In the genomic region with DNA sequence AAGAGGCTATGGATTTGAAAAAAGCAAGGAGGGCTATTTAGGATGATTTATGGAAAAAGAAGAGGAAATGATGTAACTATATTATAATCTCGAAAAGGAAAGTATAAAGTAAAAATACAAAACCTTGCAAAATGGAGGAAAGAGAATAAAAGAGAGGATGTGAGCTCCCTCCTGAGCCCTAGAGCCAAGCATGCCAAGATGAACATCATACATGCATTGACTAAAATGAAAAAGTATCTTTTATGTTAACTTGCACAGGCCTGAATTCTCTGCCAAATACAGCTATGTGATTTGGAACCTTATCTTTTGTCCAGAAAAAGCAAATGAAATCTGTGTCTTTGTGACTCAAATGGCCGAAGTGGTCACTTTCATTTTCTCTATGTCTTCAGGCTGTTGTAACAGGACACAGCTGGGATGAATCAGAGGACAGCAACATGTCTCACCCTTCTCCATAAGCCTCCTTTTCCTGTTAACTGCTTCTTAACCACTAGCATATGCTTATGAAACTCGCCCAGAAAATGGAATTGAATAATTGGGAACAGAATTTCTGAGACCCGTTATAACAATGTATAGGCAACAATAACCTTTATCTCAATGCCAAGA, we compare ENCODE assay signal across 9 mouse cellular contexts. TPM values are rescaled to one million over a fixed set of nuclear protein-coding genes. Genes with fewer than 3 reads are reported as not detected.
DNase-seq lines count a peak whose midpoint lies in the region; ATAC-seq and TF ChIP-seq lines count a peak whose summit lies in the region.
"Had no signal": no experiment of that assay in that cellular context is flagged by ENCODE, and none has a peak within 500 bp of the region (broad histone marks: within the 10 kb centered on the region; RNA-seq: fewer than 3 reads in every experiment).

No protein-coding gene starts in this region.

- in situ Hi-C loops in Patski (cut with MboI; ENCODE audit: low pct_unique_long_range_greater_than_20kb) = no loop called here

- ATAC-seq in Patski = peak; percentile 76

- intact Hi-C loops in gastrocnemius, postnatal 36 days (cut with DNase I) = no loop called here

- TF ChIP-seq CTCF in Patski (IDR thresholded peaks at IDR 0.05) = no peak

- POLR2A ChIA-PET in Patski (lab: Charles Lee) = no interaction called here

- CTCF ChIA-PET in Patski (lab: Charles Lee) = interaction anchor here (1.1 to 1.5 kb wide), 2 partner anchors 11 to 18 kb away, joined by 3 read pairs; no protein-coding TSS in a partner anchor

- DNase-seq in gastrocnemius, postnatal 25 days = peak; percentile 6
- no peak for DNase-seq in gastrocnemius, postnatal 36 days
- DNase-seq in Patski (ENCODE audit: low read depth, low spot score) = no peak
- DNase-seq in hindlimb bud, embryonic 11.5 days (ENCODE audit: extremely low spot score, low read depth, low spot score) = peak; percentile 22
- peak; percentile 65 for DNase-seq in lung, postnatal 36 days
- DNase-seq in spleen, postnatal 14 days (ENCODE audit: low spot score in 2 of 2) = no peak
- no peak for DNase-seq in cerebellum, postnatal 36 days
- no peak for DNase-seq in layer of hippocampus, adult 11-12 months (ENCODE audit: low spot score)

- no peaks in the 10 kb centered on the region for H3K27me3 ChIP-seq in Patski
- H3K27me3 ChIP-seq: forebrain, embryonic 12.5 days had no signal

RNA-seq across cellular contexts. Expression of gene Ch25h, which starts 29.5 kb away (rescaled TPM):
- total RNA-seq in gastrocnemius, postnatal 25 days (2021) = not detected
- total RNA-seq in gastrocnemius, postnatal 36 days (2021) = not detected
- polyA plus RNA-seq in Patski (2021) = not detected

Comparison
In these comparisons a context has a peak if more than half of its experiments do, and no peak if none do; other contexts are left out.
1. DNase-seq: peak in gastrocnemius, postnatal 25 days (single experiment), hindlimb bud, embryonic 11.5 days (single experiment) and lung, postnatal 36 days (single experiment); none in gastrocnemius, postnatal 36 days (0 of 2), Patski (single experiment), spleen, postnatal 14 days (0 of 2), cerebellum, postnatal 36 days (0 of 2) and layer of hippocampus, adult 11-12 months (single experiment).